Mouse (Mus musculus): Measurements from ENCODE around the gene Cbwd1.

GRCm38 (mm10) chr19:24977991-24978390 is 16.6 kb upstream of the Cbwd1 start:
- TF ChIP-seq CTCF (IDR thresholded peaks at IDR 0.05; ENCODE audit: low read depth) (no peak), EP300 (optimal IDR thresholded peaks at IDR 0.05) (no peak)

All from stomach, postnatal 0 days (tissue).